Mouse (Mus musculus) heart, embryonic 10.5 days (tissue): ENCODE data around the gene Pelo. TPM values are rescaled to one million over a fixed set of nuclear protein-coding genes. Genes with fewer than 3 reads are reported as not detected.

ENCODE experiments used
- DNase-seq: peaks from one replicate; pipeline ENCODE4 v3.0.0-alpha.2; 2017; ENCODE audit warnings: low spot score
- H3K27ac ChIP-seq: fragments of 300-500 bp; sonication (generic); 2 replicates; pipeline ENCODE4 v1.5.1; 2016; ENCODE audit warnings: mild to moderate bottlenecking
- H3K27me3 ChIP-seq: fragments of 300-500 bp; sonication (generic); 2 replicates; pipeline ENCODE4 v1.6.1; 2016; ENCODE audit warnings: mild to moderate bottlenecking; ENCODE audit not compliant: poor library complexity, insufficient read depth, severe bottlenecking
- H3K36me3 ChIP-seq: fragments of 300-500 bp; sonication (generic); 2 replicates; pipeline ENCODE4 v1.6.1; 2016; ENCODE audit warnings: mild to moderate bottlenecking, moderate library complexity
- H3K4me1 ChIP-seq: fragments of 300-500 bp; sonication (generic); 2 replicates; pipeline ENCODE4 v1.6.1; 2016; ENCODE audit warnings: mild to moderate bottlenecking
- H3K4me3 ChIP-seq: fragments of 300-500 bp; sonication (generic); 2 replicates; pipeline ENCODE4 v1.5.1; 2016; ENCODE audit warnings: mild to moderate bottlenecking, moderate library complexity
- H3K9me3 ChIP-seq: fragments of 300-500 bp; sonication (generic); 2 replicates; pipeline ENCODE4 v1.6.1; 2016; ENCODE audit warnings: mild to moderate bottlenecking, moderate library complexity
- WGBS: fragments of 180-500 bp; shearing (Covaris S2); methylation state at CpG from one replicate; pipeline ENCODE4 v1.1.7; 2016; 5-methylcytosine and 5-hydroxymethylcytosine counted together
- polyA plus RNA-seq: library from polyadenylated mRNA; unstranded; fragments of >200 nt; fragmentation: Nextera tagmentation; extraction: Ambion mirVana; gene quantifications from 2 replicates; pipeline ENCODE4 v1.2.1, GENCODE M21; 2016

The Pelo gene
- polyA plus RNA-seq, 1 experiment from 2014 or later, result 9.1 TPM

- Histone ChIP-seq H3K4me1 (peaks cover 40% of the 10 kb centered on the region), H3K9me3 (no peaks in the 10 kb centered on the region), H3K36me3 (peaks cover 21% of the 10 kb centered on the region), H3K4me3 (peak overlapping the region; percentile 73), H3K27ac (peak overlapping the region; percentile 96), H3K27me3 (no peaks in the 10 kb centered on the region)
- 41% methylated on average over 9 of the region's 9 CpGs for WGBS
- no peak for DNase-seq
Observed at GRCm38 (mm10) chr13:115090977-115091445, 1.0 kb upstream of the Pelo start.

- peak; percentile 87 for DNase-seq
- Histone ChIP-seq H3K27ac (peak overlapping the region; percentile 96), H3K9me3 (no peaks in the 10 kb centered on the region), H3K27me3 (no peaks in the 10 kb centered on the region), H3K4me3 (peak overlapping the region; percentile 73), H3K4me1 (peaks cover 42% of the 10 kb centered on the region), H3K36me3 (peaks cover 23% of the 10 kb centered on the region)
- 4% methylated on average over 30 of the region's 35 CpGs for WGBS
Observed at GRCm38 (mm10) chr13:115089395-115090025, 476 bp downstream of the Pelo start.

GRCm38 (mm10) chr13:115089020-115089394, 979 bp downstream of the Pelo start:
- Histone ChIP-seq H3K27me3 (no peaks in the 10 kb centered on the region), H3K27ac (peak overlapping the region; percentile 96), H3K9me3 (no peaks in the 10 kb centered on the region), H3K36me3 (peaks cover 23% of the 10 kb centered on the region), H3K4me1 (peaks cover 42% of the 10 kb centered on the region), H3K4me3 (peak overlapping the region; percentile 73)
- 56% methylated on average over 11 of the region's 11 CpGs for WGBS
- DNase-seq, result no peak

- H3K36me3 ChIP-seq, result peaks cover 23% of the 10 kb centered on the region
- H3K9me3 ChIP-seq, result no peaks in the 10 kb centered on the region
- no peaks in the 10 kb centered on the region for H3K27me3 ChIP-seq
- 82% methylated on average over 6 of the region's 6 CpGs for WGBS
- peaks cover 32% of the 10 kb centered on the region for H3K4me1 ChIP-seq
- H3K4me3 ChIP-seq, result no peak overlapping the region
- no peak for DNase-seq
- no peak overlapping the region for H3K27ac ChIP-seq
Observed at GRCm38 (mm10) chr13:115085974-115086373, 4.0 kb downstream of the Pelo start.

GRCm38 (mm10) chr13:115082339-115082738, 7.6 kb downstream of the Pelo start:
- no peaks in the 10 kb centered on the region for H3K27me3 ChIP-seq
- no peak for DNase-seq
- H3K9me3 ChIP-seq, result no peaks in the 10 kb centered on the region
- H3K36me3 ChIP-seq, result peaks cover 12% of the 10 kb centered on the region
- H3K27ac ChIP-seq, result no peak overlapping the region
- peaks cover 16% of the 10 kb centered on the region for H3K4me1 ChIP-seq
- no peak overlapping the region for H3K4me3 ChIP-seq
- WGBS, result 88% methylated on average over 7 of the region's 7 CpGs

GRCm38 (mm10) chr13:115079996-115080585, 9.9 kb downstream of the Pelo start:
- WGBS, result 86% methylated on average over 3 of the region's 3 CpGs
- Histone ChIP-seq H3K27ac (no peak overlapping the region), H3K36me3 (no peaks in the 10 kb centered on the region), H3K9me3 (no peaks in the 10 kb centered on the region), H3K4me1 (0 out of 2 replicates have a peak, but pooled peaks cover 7% of the 10 kb centered on the region), H3K4me3 (no peak overlapping the region), H3K27me3 (no peaks in the 10 kb centered on the region)
- no peak for DNase-seq

- 75% methylated on average over 6 of the region's 6 CpGs for WGBS
- no peak overlapping the region for H3K27ac ChIP-seq
- 0 out of 2 replicates have a peak, but pooled peaks cover 10% of the 10 kb centered on the region for H3K4me1 ChIP-seq
- no peak overlapping the region for H3K4me3 ChIP-seq
- H3K36me3 ChIP-seq, result no peaks in the 10 kb centered on the region
- H3K9me3 ChIP-seq, result no peaks in the 10 kb centered on the region
- H3K27me3 ChIP-seq, result no peaks in the 10 kb centered on the region
- no peak for DNase-seq
Observed at GRCm38 (mm10) chr13:115078997-115079685, 10.8 kb downstream of the Pelo start.

- 79% methylated on average over 9 of the region's 9 CpGs for WGBS
- H3K4me3 ChIP-seq, result no peak overlapping the region
- DNase-seq, result no peak
Observed at GRCm38 (mm10) chr13:115077346-115078134, 12.4 kb downstream of the Pelo start.

GRCm38 (mm10) chr13:115072386-115072785, 17.6 kb downstream of the Pelo start:
- H3K27me3 ChIP-seq, result no peaks in the 10 kb centered on the region
- 89% methylated on average over 6 of the region's 6 CpGs for WGBS
- 0 out of 2 replicates have a peak, but pooled peaks cover 3% of the 10 kb centered on the region for H3K4me1 ChIP-seq
- DNase-seq, result no peak
- no peak overlapping the region for H3K4me3 ChIP-seq
- no peaks in the 10 kb centered on the region for H3K9me3 ChIP-seq
- H3K27ac ChIP-seq, result no peak overlapping the region
- no peaks in the 10 kb centered on the region for H3K36me3 ChIP-seq

More at GRCm38 (mm10) chr13:115077346-115078134, 12.4 kb downstream of the Pelo start:
- H3K27ac ChIP-seq, result no peak overlapping the region
- 0 out of 2 replicates have a peak, but pooled peaks cover 10% of the 10 kb centered on the region for H3K4me1 ChIP-seq
- no peaks in the 10 kb centered on the region for H3K27me3 ChIP-seq
- H3K9me3 ChIP-seq, result no peaks in the 10 kb centered on the region
- no peaks in the 10 kb centered on the region for H3K36me3 ChIP-seq

GRCm38 (mm10) chr13:115071431-115071830, 18.6 kb downstream of the Pelo start:
- H3K9me3 ChIP-seq, result no peaks in the 10 kb centered on the region
- 0 out of 2 replicates have a peak, but pooled peaks cover 3% of the 10 kb centered on the region for H3K4me1 ChIP-seq
- no peak for DNase-seq
- no peak overlapping the region for H3K27ac ChIP-seq
- no peaks in the 10 kb centered on the region for H3K36me3 ChIP-seq
- WGBS, result 84% methylated on average over 3 of the region's 3 CpGs
- H3K4me3 ChIP-seq, result no peak overlapping the region
- H3K27me3 ChIP-seq, result no peaks in the 10 kb centered on the region

- Histone ChIP-seq H3K27ac (no peak overlapping the region), H3K36me3 (no peaks in the 10 kb centered on the region)
- 94% methylated on average over 1 of the region's 1 CpGs for WGBS
Observed at GRCm38 (mm10) chr13:115067968-115068330, 22.0 kb downstream of the Pelo start.

GRCm38 (mm10) chr13:115067324-115067967, 22.5 kb downstream of the Pelo start:
- DNase-seq, result no peak
- H3K36me3 ChIP-seq, result no peaks in the 10 kb centered on the region
- no peaks in the 10 kb centered on the region for H3K9me3 ChIP-seq
- H3K4me1 ChIP-seq, result no peaks in the 10 kb centered on the region
- H3K27ac ChIP-seq, result no peak overlapping the region
- 87% methylated on average over 4 of the region's 4 CpGs for WGBS
- H3K4me3 ChIP-seq, result no peak overlapping the region
- H3K27me3 ChIP-seq, result no peaks in the 10 kb centered on the region

More at GRCm38 (mm10) chr13:115067968-115068330, 22.0 kb downstream of the Pelo start:
- DNase-seq, result no peak
- Histone ChIP-seq H3K9me3 (no peaks in the 10 kb centered on the region), H3K4me1 (no peaks in the 10 kb centered on the region), H3K27me3 (no peaks in the 10 kb centered on the region), H3K4me3 (no peak overlapping the region)
